Mouse (Mus musculus): ENCODE results near the gene Gadd45g. TPM values are rescaled to one million over a fixed set of nuclear protein-coding genes. Genes with fewer than 3 reads are reported as not detected.

Gadd45g gene
- polyA plus RNA-seq, 1 experiment from 2014 or later: 145 TPM

DNA sequence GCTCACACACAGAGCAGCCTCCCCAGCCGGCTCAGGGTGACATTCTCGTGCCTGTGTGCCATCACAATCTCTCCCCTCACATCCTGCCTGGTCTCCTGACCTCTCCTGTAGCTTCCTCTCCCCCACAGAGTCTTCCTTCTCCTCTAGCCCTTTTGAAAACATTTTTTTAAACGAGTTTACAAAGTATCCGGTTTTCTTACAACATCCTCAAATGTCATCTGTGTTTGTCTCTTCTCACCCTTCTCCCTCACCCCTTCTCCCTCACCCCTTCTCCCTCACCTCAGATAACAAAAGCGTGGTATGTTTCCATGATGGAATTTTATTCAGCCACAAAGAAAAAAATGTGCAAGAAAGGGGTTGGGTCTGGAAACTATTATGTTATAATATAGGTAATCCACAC, 9.1 kb upstream of the Gadd45g start:
- H3K4me1 ChIP-seq: peaks cover 14% of the 10 kb centered on the region
- no peak for ATAC-seq (replicated peaks)
- 58% methylated on average over 5 of the region's 5 CpGs for WGBS
- H3K27ac ChIP-seq (replicated peaks): no peak overlapping the region
- no peaks in the 10 kb centered on the region for H3K9me3 ChIP-seq
- H3K4me2 ChIP-seq (replicated peaks): no peak overlapping the region
- no peak overlapping the region for H3K9ac ChIP-seq (replicated peaks)
- peaks cover 24% of the 10 kb centered on the region for H3K27me3 ChIP-seq
- H3K4me3 ChIP-seq: no peak overlapping the region
- no peaks in the 10 kb centered on the region for H3K36me3 ChIP-seq

DNA sequence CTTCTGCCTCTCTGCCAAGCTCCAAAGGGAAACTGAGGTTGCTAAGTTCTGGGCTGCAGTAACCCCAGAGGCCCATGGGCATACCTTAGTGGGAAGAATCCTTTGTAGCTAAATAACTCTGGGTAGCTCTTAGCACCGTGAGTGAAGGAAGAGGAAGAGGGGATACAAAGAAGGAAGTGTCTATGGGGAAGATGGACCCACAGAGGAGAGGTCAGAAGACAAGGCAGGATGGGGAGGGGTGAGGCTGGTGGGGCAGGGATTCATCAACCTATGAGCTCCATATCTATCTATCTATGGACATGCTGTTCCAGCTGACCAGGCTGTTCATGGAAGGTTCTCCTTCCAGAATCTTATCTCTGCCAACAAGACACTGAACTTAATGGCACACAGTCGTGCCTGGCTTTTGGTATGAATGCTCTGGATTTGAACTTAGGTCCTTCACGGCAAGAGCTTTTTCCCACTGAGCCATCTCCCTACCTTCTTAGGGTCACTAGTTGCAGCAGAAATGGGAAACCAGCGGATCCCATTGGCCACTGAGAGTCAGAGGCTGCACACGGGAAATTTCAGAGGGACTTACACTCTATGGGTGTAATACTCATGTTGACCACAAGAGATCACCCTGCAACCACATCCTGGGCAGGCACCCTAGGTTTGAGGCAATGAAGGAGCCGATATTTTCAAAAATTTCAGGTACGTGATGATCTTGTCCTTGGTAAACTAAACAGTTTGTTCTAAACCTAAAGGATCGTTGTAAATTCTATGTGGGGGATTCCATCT, 7.0 kb upstream of the Gadd45g start:
- Histone ChIP-seq H3K9me3 (no peaks in the 10 kb centered on the region), H3K9ac (replicated peaks) (no peak overlapping the region), H3K27ac (replicated peaks) (no peak overlapping the region), H3K4me2 (replicated peaks) (no peak overlapping the region), H3K27me3 (peaks cover 30% of the 10 kb centered on the region), H3K4me3 (no peak overlapping the region), H3K36me3 (no peaks in the 10 kb centered on the region), H3K4me1 (peaks cover 24% of the 10 kb centered on the region)
- peak; percentile 44; the same call in 1 of the 2 replicates for ATAC-seq (replicated peaks)
- WGBS: 24% methylated on average over 8 of the region's 8 CpGs

DNA sequence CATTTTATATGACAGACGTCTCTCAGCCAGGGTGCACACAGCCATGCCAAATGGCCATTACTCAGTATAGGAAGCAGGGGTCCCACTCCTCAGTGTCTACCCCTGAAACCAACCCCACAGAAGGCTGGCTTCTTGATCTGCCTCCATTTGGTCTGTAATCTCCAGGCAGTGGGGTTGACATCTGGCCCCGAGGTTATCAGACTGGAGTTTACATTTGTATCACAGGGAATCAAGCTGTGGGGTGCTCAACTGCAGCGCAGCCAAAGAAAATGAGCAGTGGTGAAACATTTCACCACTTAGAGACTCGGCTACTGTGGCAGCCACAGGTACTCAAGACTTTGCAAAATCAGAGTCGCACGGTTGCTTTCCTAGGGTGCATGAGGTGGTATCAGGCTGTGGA, 5.8 kb upstream of the Gadd45g start:
- WGBS: 45% methylated on average over 6 of the region's 6 CpGs
- H3K9me3 ChIP-seq: no peaks in the 10 kb centered on the region
- H3K4me3 ChIP-seq: no peak overlapping the region
- H3K9ac ChIP-seq (replicated peaks): no peak overlapping the region
- H3K36me3 ChIP-seq: no peaks in the 10 kb centered on the region
- no peak for ATAC-seq (replicated peaks)
- H3K4me2 ChIP-seq (replicated peaks): no peak overlapping the region
- H3K27ac ChIP-seq (replicated peaks): no peak overlapping the region
- H3K4me1 ChIP-seq: peaks cover 31% of the 10 kb centered on the region
- H3K27me3 ChIP-seq: peaks cover 30% of the 10 kb centered on the region

DNA sequence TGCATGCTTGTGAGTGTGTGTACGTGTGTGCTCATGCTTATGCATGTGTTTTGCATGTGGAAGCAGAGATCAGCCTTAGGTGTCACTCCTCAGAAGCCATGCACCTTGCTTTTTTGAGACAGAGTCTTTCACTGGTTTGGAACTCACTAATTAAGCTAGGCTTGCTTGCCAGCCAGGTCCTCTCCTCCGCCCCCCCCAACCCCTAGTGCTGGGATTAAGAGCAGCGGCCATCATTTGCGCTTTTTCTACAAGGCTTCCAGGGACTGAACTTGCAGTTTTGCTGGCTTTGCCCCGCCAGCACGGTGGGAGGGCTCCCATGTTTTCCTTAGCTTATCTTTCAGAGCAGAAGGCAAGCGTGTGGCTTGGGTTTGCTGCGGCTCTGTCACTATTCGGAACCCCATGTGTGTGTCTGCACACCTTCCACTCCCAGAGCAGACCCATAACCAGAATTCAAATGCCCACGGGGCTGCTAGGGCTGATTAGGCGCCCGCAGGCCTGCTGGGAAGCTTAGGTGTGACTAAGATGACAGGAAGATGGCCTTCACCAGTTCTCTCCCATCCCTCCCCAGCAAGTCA, 4.8 kb upstream of the Gadd45g start:
- Histone ChIP-seq H3K4me3 (no peak overlapping the region), H3K9me3 (no peaks in the 10 kb centered on the region), H3K27me3 (peaks cover 30% of the 10 kb centered on the region), H3K36me3 (no peaks in the 10 kb centered on the region), H3K9ac (replicated peaks) (no peak overlapping the region; the same call in 1 of the 2 replicates), H3K4me1 (peaks cover 31% of the 10 kb centered on the region), H3K27ac (replicated peaks) (no peak overlapping the region), H3K4me2 (replicated peaks) (no peak overlapping the region)
- 7% methylated on average over 12 of the region's 12 CpGs for WGBS
- no peak for ATAC-seq (replicated peaks)

DNA sequence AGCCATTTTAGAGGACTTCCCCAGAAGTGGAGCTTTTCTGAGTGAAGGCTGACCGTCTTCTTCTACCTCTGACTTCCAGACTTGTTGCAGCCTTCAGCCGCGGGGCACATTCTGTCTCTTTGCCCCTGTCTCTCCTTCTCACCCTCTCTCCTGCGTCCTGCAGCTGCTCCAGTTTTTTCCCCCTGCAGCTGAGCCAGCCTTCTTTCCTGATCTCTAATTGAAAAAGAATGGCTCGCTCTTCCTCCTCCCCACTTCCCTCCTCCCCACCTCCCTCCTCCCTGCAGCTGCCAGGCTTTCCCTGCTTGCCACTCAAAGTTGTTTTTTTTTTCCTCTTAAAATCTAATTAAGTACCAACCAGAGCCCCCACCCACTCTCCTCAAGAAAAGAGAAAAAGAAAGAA, 4.3 kb upstream of the Gadd45g start:
- H3K27ac ChIP-seq (replicated peaks): no peak overlapping the region
- no peak overlapping the region for H3K4me3 ChIP-seq
- peaks cover 37% of the 10 kb centered on the region for H3K4me1 ChIP-seq
- WGBS: 3% methylated on average over 5 of the region's 5 CpGs
- no peaks in the 10 kb centered on the region for H3K36me3 ChIP-seq
- ATAC-seq (replicated peaks): no peak
- peaks cover 30% of the 10 kb centered on the region for H3K27me3 ChIP-seq
- H3K9me3 ChIP-seq: no peaks in the 10 kb centered on the region
- peak overlapping the region; percentile 13; the same call in 1 of the 2 replicates for H3K4me2 ChIP-seq (replicated peaks)
- H3K9ac ChIP-seq (replicated peaks): no peak overlapping the region; the same call in 1 of the 2 replicates

GRCm38 (mm10) chr13:51842773-51843172, 3.7 kb upstream of the Gadd45g start:
- Histone ChIP-seq H3K4me3 (no peak overlapping the region), H3K36me3 (no peaks in the 10 kb centered on the region), H3K27me3 (peaks cover 30% of the 10 kb centered on the region), H3K27ac (replicated peaks) (0 out of 2 replicates have a peak overlapping the region, but pooled peaks have one; percentile 1), H3K9me3 (no peaks in the 10 kb centered on the region), H3K4me1 (peaks cover 39% of the 10 kb centered on the region), H3K9ac (replicated peaks) (0 out of 2 replicates have a peak overlapping the region, but pooled peaks have one; percentile 22), H3K4me2 (replicated peaks) (peak overlapping the region; percentile 13; the same call in 1 of the 2 replicates)
- WGBS: 6% methylated on average over 12 of the region's 12 CpGs
- ATAC-seq (replicated peaks): no peak

GRCm38 (mm10) chr13:51843298-51843697, 3.2 kb upstream of the Gadd45g start:
- Histone ChIP-seq H3K4me3 (no peak overlapping the region), H3K9me3 (no peaks in the 10 kb centered on the region), H3K36me3 (no peaks in the 10 kb centered on the region), H3K27me3 (peaks cover 25% of the 10 kb centered on the region), H3K27ac (replicated peaks) (no peak overlapping the region), H3K9ac (replicated peaks) (no peak overlapping the region), H3K4me2 (replicated peaks) (no peak overlapping the region), H3K4me1 (peaks cover 45% of the 10 kb centered on the region)
- 66% methylated on average over 4 of the region's 4 CpGs for WGBS
- ATAC-seq (replicated peaks): no peak

GRCm38 (mm10) chr13:51844118-51844517, 2.4 kb upstream of the Gadd45g start:
- ATAC-seq (replicated peaks): no peak
- 90% methylated on average over 10 of the region's 10 CpGs for WGBS
- peaks cover 53% of the 10 kb centered on the region for H3K4me1 ChIP-seq
- H3K9me3 ChIP-seq: no peaks in the 10 kb centered on the region
- no peaks in the 10 kb centered on the region for H3K36me3 ChIP-seq
- no peak overlapping the region for H3K27ac ChIP-seq (replicated peaks)
- H3K9ac ChIP-seq (replicated peaks): no peak overlapping the region
- peaks cover 19% of the 10 kb centered on the region for H3K27me3 ChIP-seq
- no peak overlapping the region for H3K4me3 ChIP-seq
- no peak overlapping the region for H3K4me2 ChIP-seq (replicated peaks)

DNA sequence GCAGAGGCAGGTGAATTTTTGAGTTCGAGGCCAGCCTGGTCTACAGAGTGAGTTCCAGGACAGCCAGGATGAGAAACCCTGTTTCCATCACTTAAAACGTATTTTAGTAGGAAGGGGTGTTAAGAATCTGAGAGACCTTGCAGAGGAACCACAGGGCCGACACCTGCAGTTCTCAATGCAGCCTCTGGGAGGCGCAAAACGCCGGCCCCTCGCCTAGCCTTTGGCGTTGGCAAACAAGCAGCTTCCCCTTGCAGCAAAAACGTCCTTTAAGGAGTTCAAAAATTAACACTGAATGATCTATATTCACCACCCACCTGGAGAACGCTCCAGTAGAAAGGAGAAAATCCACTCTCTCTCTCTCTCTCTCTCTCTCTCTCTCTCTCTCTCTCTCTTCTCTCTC, 1.8 kb upstream of the Gadd45g start:
- ATAC-seq (replicated peaks): no peak
- H3K4me1 ChIP-seq: peaks cover 58% of the 10 kb centered on the region
- no peak overlapping the region for H3K4me3 ChIP-seq
- H3K4me2 ChIP-seq (replicated peaks): no peak overlapping the region
- no peak overlapping the region for H3K27ac ChIP-seq (replicated peaks)
- H3K9me3 ChIP-seq: no peaks in the 10 kb centered on the region
- H3K36me3 ChIP-seq: no peaks in the 10 kb centered on the region
- no peak overlapping the region for H3K9ac ChIP-seq (replicated peaks)
- H3K27me3 ChIP-seq: peaks cover 14% of the 10 kb centered on the region
- whole genome bisulfite sequencing: 14% methylated on average over 10 of the region's 10 CpGs

GRCm38 (mm10) chr13:51845072-51845471, 1.4 kb upstream of the Gadd45g start:
- WGBS: 6% methylated on average over 10 of the region's 10 CpGs
- H3K4me1 ChIP-seq: peaks cover 62% of the 10 kb centered on the region
- peak overlapping the region; percentile 56 for H3K9ac ChIP-seq (replicated peaks)

DNA sequence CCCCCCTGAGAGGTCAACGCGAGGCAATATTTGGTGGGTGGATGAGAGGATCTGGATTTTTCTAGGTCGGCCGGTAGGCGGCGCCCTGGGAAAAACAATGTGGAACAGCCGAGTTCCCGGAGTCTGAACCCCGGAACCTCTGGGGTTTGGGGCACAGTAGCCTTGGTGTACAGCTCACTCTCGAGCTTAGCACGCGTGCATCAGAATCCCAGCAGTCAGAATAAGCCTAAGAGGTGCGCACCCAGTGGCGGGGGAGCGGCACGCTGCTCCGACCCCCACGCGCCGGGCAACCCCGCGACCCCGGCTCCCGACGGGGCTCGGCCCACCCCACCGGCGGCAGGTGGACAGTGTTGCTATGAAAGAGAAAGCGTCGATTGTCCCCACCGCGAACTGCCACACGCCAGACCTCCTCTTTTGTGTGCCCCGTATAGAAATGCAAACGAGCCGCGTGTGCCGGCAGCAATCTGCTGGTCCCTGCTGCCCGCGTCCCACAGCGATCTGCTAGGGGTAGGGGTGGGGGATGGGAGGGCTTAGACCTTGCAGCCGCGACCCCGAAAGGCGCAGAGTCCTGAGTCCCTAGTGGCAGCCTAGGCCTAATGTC, 787 bp upstream of the Gadd45g start:
- peak overlapping the region; percentile 76 for H3K4me2 ChIP-seq (replicated peaks)
- H3K4me1 ChIP-seq: peaks cover 63% of the 10 kb centered on the region
- under 1% methylated on average over 45 of the region's 45 CpGs for WGBS
- H3K9ac ChIP-seq (replicated peaks): peak overlapping the region; percentile 56
- ATAC-seq (replicated peaks): peak; percentile 66
- H3K9me3 ChIP-seq: no peaks in the 10 kb centered on the region
- peak overlapping the region; percentile 90 for H3K27ac ChIP-seq (replicated peaks)
- no peaks in the 10 kb centered on the region for H3K36me3 ChIP-seq
- peak overlapping the region; percentile 49 for H3K4me3 ChIP-seq
- H3K27me3 ChIP-seq: peaks cover 9% of the 10 kb centered on the region

More at GRCm38 (mm10) chr13:51845072-51845471, 1.4 kb upstream of the Gadd45g start:
- Histone ChIP-seq H3K4me2 (replicated peaks) (peak overlapping the region; percentile 76), H3K4me3 (peak overlapping the region; percentile 49), H3K9me3 (no peaks in the 10 kb centered on the region), H3K27ac (replicated peaks) (peak overlapping the region; percentile 90), H3K27me3 (peaks cover 14% of the 10 kb centered on the region), H3K36me3 (no peaks in the 10 kb centered on the region)
- no peak for ATAC-seq (replicated peaks)
